Mouse (Mus musculus) cortical plate, adult 2 months (tissue): ENCODE data around the gene Stoml1.

Experiments used
- CTCF ChIP-seq: fragments of 200-500 bp; IDR thresholded peaks from 2 replicates; pipeline ENCODE4 v1.5.1; 2011; ENCODE audit warnings: mild to moderate bottlenecking, control low read depth, low read length; ENCODE audit not compliant: insufficient read depth; ENCODE audit errors: extremely low read depth
- POLR2A ChIP-seq: fragments of 200-500 bp; IDR thresholded peaks from 2 replicates; pipeline ENCODE4 v1.6.1; 2011; ENCODE audit warnings: mild to moderate bottlenecking, low read length, control low read depth; ENCODE audit not compliant: insufficient read depth; ENCODE audit errors: extremely low read depth

- TF ChIP-seq CTCF (no peak), POLR2A (no peak)
Measured at GRCm38 (mm10) chr9:58231746-58232145, 21.2 kb upstream of the Stoml1 start.
